Mouse (Mus musculus) right cerebral cortex, adult 2 months (tissue): Measurements from ENCODE around the gene 4933402J07Rik.

Experiments used
- DNase-seq, 2 experiments: peaks; one replicate each; pipeline ENCODE4 v3.0.0; 2021 to 2022; ENCODE audit warnings: low spot score in 2 of 2

Gene 4933402J07Rik

DNA sequence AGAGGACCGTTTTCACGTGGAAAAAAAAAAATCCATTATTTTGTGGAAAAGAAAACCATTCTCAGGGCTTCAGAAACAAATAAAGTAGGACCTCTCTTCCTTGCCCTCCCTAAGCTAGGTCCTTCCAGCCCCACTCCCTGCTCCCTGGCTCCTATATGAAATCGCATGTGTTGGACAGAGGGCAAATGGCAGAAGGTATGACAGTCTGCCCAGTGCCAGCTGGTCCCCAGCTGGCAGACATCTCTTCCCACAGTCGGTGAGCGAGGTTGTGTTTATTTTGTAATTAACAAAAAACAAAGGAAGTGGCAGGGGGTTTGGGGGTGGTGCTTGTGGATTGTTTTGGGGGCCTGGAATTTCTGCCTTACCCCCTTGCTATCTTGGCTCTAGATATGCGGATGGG is 56.6 kb downstream of the 4933402J07Rik start:
- no peak for DNase-seq

- DNase-seq, result no peak
Measured at GRCm38 (mm10) chr8:87621181-87621580, 57.5 kb downstream of the 4933402J07Rik start.

- DNase-seq, result no peak
Measured at GRCm38 (mm10) chr8:87629656-87630055, 66.0 kb downstream of the 4933402J07Rik start.

DNA sequence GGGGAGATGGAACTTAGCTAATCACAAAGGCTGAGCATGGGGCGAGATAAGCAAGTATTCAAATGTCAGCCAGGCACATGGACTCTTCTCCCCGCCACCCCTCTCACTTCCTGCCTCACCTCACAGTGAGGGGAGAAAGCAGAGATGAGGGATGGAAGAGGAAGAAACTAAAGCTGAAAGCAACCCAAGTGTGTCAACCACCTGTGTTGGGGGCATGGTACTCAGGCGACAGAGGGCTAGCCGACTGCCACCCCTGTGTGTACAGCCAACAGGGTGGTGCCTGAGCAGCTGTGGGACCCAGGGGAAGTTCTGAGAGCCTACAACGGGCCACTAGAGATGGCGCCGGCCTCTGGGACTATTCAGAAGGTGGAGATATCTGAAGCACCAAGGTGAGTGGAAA is 68.1 kb downstream of the 4933402J07Rik start:
- no peak for DNase-seq

DNA sequence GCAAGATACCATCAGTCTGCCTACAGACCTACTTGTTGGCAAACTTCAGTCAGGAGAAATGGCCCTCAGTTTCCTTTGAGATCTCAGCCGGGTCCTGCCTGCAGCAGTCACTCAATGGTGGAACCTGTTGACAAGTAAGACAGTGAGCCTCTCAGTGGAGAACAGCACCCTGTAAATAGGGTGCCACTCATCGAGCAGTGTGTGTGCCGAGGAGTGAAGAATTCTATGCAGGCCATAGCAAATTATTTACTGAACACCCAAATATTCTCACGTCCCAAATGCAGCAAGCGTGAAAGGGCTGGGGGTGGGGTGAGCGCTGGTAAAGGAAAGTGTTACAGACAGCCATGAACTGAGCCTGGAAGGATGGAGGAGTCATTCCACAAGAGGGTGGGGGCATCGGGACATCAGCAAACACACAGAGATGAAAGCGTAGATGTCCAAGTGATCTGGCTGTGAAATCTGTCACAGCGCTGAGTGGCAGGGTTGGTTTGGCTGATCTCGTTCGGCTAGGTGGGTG is 72.6 kb downstream of the 4933402J07Rik start:
- DNase-seq, result no peak
